In genomic region chr12:106529175-106529574, GRCm38 (mm10) we compare ENCODE assay signal across 15 mouse cellular contexts.
DNase-seq lines count a peak whose midpoint lies in the region; ATAC-seq and TF ChIP-seq lines count a peak whose summit lies in the region.
"Had no signal": no experiment of that assay in that cellular context is flagged by ENCODE, and none has a peak within 500 bp of the region (broad histone marks: within the 10 kb centered on the region; RNA-seq: fewer than 3 reads in every experiment).

No protein-coding gene starts in this region.

- H3K9me3 ChIP-seq in hindbrain, embryonic 12.5 days (replicated peaks) = no peaks in the 10 kb centered on the region
- H3K9me3 ChIP-seq in hindbrain, embryonic 14.5 days (ENCODE audit: control insufficient read depth, low read length) = no peaks in the 10 kb centered on the region

- H3K4me1 ChIP-seq in hindbrain, embryonic 12.5 days = peaks cover 16% of the 10 kb centered on the region
- peaks cover 25% of the 10 kb centered on the region for H3K4me1 ChIP-seq in hindbrain, embryonic 14.5 days (replicated peaks; ENCODE audit: control insufficient read depth, insufficient read depth, low read length)

- TF ChIP-seq CTCF in brain, embryonic 14.5 days (IDR thresholded peaks at IDR 0.05; ENCODE audit: borderline replicate concordance, extremely low read depth, insufficient read depth, insufficient read length) = no peak

- H3K4me2 ChIP-seq in hindbrain, embryonic 12.5 days (replicated peaks) = no peak overlapping the region
- no peak overlapping the region for H3K4me2 ChIP-seq in hindbrain, embryonic 14.5 days (replicated peaks)
- H3K4me2 ChIP-seq: lung, embryonic 14.5 days had no signal

- H3K27ac ChIP-seq in hindbrain, embryonic 12.5 days = no peak overlapping the region
- no peak overlapping the region for H3K27ac ChIP-seq in hindbrain, embryonic 14.5 days

- TF ChIP-seq POLR2A in brain, embryonic 14.5 days (IDR thresholded peaks at IDR 0.05; ENCODE audit: borderline replicate concordance, extremely low read depth, insufficient read depth, insufficient read length, poor library complexity, severe bottlenecking) = no peak

- no peak overlapping the region for H3K9ac ChIP-seq in hindbrain, embryonic 12.5 days
- no peak overlapping the region for H3K9ac ChIP-seq in hindbrain, embryonic 14.5 days
- H3K9ac ChIP-seq: lung, embryonic 14.5 days had no signal

- peaks cover 20% of the 10 kb centered on the region for H3K27me3 ChIP-seq in hindbrain, embryonic 12.5 days
- H3K27me3 ChIP-seq in hindbrain, embryonic 14.5 days (ENCODE audit: control insufficient read depth, insufficient read depth, low read length) = no peaks in the 10 kb centered on the region
- H3K27me3 ChIP-seq: CH12.LX, Patski had no signal

- H3K4me3 ChIP-seq in hindbrain, embryonic 12.5 days = no peak overlapping the region
- H3K4me3 ChIP-seq in hindbrain, embryonic 14.5 days (replicated peaks; ENCODE audit: low read length) = no peak overlapping the region

- DNase-seq in hindbrain, embryonic 14.5 days (ENCODE audit: low spot score) = no peak
- DNase-seq in brain, embryonic 14.5 days (ENCODE audit: low read depth) = peak; percentile 92
- peak; percentile 41 for DNase-seq in layer of hippocampus, adult 9-11 months
- DNase-seq in thymus, postnatal 0 days (ENCODE audit: low spot score) = peak; percentile 71
- DNase-seq in gastrocnemius, adult 18-20 months (ENCODE audit: low spot score) = no peak
- no peak for DNase-seq in spleen, postnatal 14 days (ENCODE audit: low spot score in 2 of 2)
- DNase-seq: adrenal gland, adult 2 months; embryo, embryonic 11 days; heart, postnatal 10 days; lung, embryonic 14.5 days; right cerebral cortex, postnatal 25 days had no signal

- WGBS in hindbrain, embryonic 12.5 days = 34% methylated on average over 11 of the region's 11 CpGs
- WGBS in hindbrain, embryonic 14.5 days = 34% methylated on average over 11 of the region's 11 CpGs

- ATAC-seq in hindbrain, embryonic 12.5 days (ENCODE audit: low FRiP score) = 0 out of 2 replicates have a peak, but pooled peaks have one; percentile 35
- no peak for ATAC-seq in hindbrain, embryonic 14.5 days (ENCODE audit: low FRiP score)
- ATAC-seq: intestine, postnatal 0 days; Patski had no signal

- no peaks in the 10 kb centered on the region for H3K36me3 ChIP-seq in hindbrain, embryonic 12.5 days
- no peaks in the 10 kb centered on the region for H3K36me3 ChIP-seq in hindbrain, embryonic 14.5 days (replicated peaks; ENCODE audit: control insufficient read depth, insufficient read depth)

Comparison
In these comparisons a context has a peak if more than half of its experiments do, and no peak if none do; other contexts are left out.
1. DNase-seq: peak in brain, embryonic 14.5 days (single experiment), layer of hippocampus, adult 9-11 months (single experiment) and thymus, postnatal 0 days (single experiment); none in hindbrain, embryonic 14.5 days (single experiment), gastrocnemius, adult 18-20 months (single experiment) and spleen, postnatal 14 days (0 of 2).